Mouse (Mus musculus): ENCODE measurements at regions not wholly inside any gene's neighbourhood (a gene's known extent, or its start where the extent isn't known, plus 50 kb on each side); places are given as distances from the start of the nearest gene placed in this dataset.

GRCm38 (mm10) chr14:14544236-14544635, 143.1 kb downstream of the Olfr721-ps1 start:
- TF ChIP-seq POLR2A (IDR thresholded peaks at IDR 0.05; ENCODE audit: low read depth, low read length): no peak
- no peak for TF ChIP-seq CTCF (conservative IDR thresholded peaks at IDR 0.05; ENCODE audit: insufficient read depth, insufficient read length, low read depth, low read length)
